8 mouse cellular contexts compared by ENCODE assay signal in genomic region chr4:100776043-100776870, GRCm38 (mm10). TPM values are rescaled to one million over a fixed set of nuclear protein-coding genes. Genes with fewer than 3 reads are reported as not detected.
DNase-seq lines count a peak whose midpoint lies in the region; ATAC-seq lines count a peak whose summit lies in the region.

Gene Cachd1, plus strand, starts transcription at chr4:100776675.

- peak; percentile 85 for ATAC-seq in lung, embryonic 15.5 days (ENCODE audit: borderline replicate concordance, extremely low read depth, low FRiP score, low TSS enrichment)

- H3K4me3 ChIP-seq in brown adipose tissue, adult 24 weeks (ENCODE audit: insufficient read depth, low read depth, low read length): peak within 1 kb of the TSS; percentile 76
- peak within 1 kb of the TSS; percentile 84 for H3K4me3 ChIP-seq in lung, embryonic 15.5 days

- peak; percentile 50 for DNase-seq in Muller cell, postnatal 12 days (ENCODE audit: inconsistent ontology term)
- DNase-seq in forelimb bud, embryonic 11.5 days (ENCODE audit: low read depth, low spot score): peak; percentile 81
- peak; percentile 64 for DNase-seq in heart, postnatal 25 days (ENCODE audit: low spot score)
- peak; percentile 36 to 66 for DNase-seq in layer of hippocampus, adult 18-20 months (ENCODE audit: low spot score in 2 of 2)
- DNase-seq in right cerebral cortex, postnatal 14 days: peak; percentile 46
- DNase-seq in spleen, postnatal 36 days (ENCODE audit: low spot score in 2 of 2): no peak

- intact Hi-C loops in heart, postnatal 25 days (cut with DNase I): loop anchor here (5.0 kb wide), 2 partner anchors 36 to 211 kb away; no protein-coding TSS in a partner anchor

- no peaks in the 10 kb centered on the region for H3K27me3 ChIP-seq in lung, embryonic 15.5 days

- peak within 1 kb of the TSS; percentile 90 for H3K4me2 ChIP-seq in lung, embryonic 15.5 days

- WGBS in lung, embryonic 15.5 days: 1% methylated on average over 44 of the region's 50 CpGs

- no peak within 1 kb of the TSS for H3K27ac ChIP-seq in brown adipose tissue, adult 24 weeks (replicated peaks; ENCODE audit: low read depth, low read length)
- peak within 1 kb of the TSS; percentile 93 for H3K27ac ChIP-seq in lung, embryonic 15.5 days

- H3K36me3 ChIP-seq in lung, embryonic 15.5 days: no peaks in the 10 kb centered on the region

- peak within 1 kb of the TSS; percentile 87 for H3K9ac ChIP-seq in lung, embryonic 15.5 days

- H3K9me3 ChIP-seq in lung, embryonic 15.5 days: no peaks in the 10 kb centered on the region

- no peaks in the 10 kb centered on the region for H3K4me1 ChIP-seq in brown adipose tissue, adult 24 weeks (ENCODE audit: control insufficient read depth, insufficient read depth, insufficient read length, low read length)
- peaks cover 28% of the 10 kb centered on the region for H3K4me1 ChIP-seq in lung, embryonic 15.5 days

RNA-seq across cellular contexts. Expression of gene Cachd1, which starts in this region (rescaled TPM):
- polyA plus RNA-seq in brown adipose tissue, adult 24 weeks (2012; ENCODE audit: insufficient read depth, insufficient read length, missing spikeins): 1.8 and 2.6 TPM in 2 replicates
- total RNA-seq in heart, postnatal 25 days (2021): 1 to 10 TPM; 3.7 to 3.8 TPM
- 10 to 100 TPM; 34.9 to 35.3 TPM for total RNA-seq in layer of hippocampus, adult 18-20 months (2021)
- 16.1 and 19.1 TPM in 2 replicates for polyA plus RNA-seq in lung, embryonic 15.5 days (2015; fragmentation: Nextera tagmentation; extraction: Ambion mirVana)

Comparison
In these comparisons a context has a peak if more than half of its experiments do, and no peak if none do; other contexts are left out.
1. RNA of gene Cachd1 (total RNA-seq): 34.9 to 35.3 TPM in layer of hippocampus, adult 18-20 months; 3.7 to 3.8 TPM in heart, postnatal 25 days; every median in the first group is over 4 times any median in the second.
2. DNase-seq: peak in Muller cell, postnatal 12 days (single experiment), forelimb bud, embryonic 11.5 days (single experiment), heart, postnatal 25 days (single experiment), layer of hippocampus, adult 18-20 months (2 of 2) and right cerebral cortex, postnatal 14 days (single experiment); none in spleen, postnatal 36 days (0 of 2).